Mouse (Mus musculus) heart, adult 2 months (tissue): ENCODE data around the gene Srsf5.

Experiments
- CTCF ChIP-seq: fragments of 200-600 bp; IDR thresholded peaks from 2 replicates; pipeline ENCODE4 v1.8.1; 2022; ENCODE audit warnings: antibody characterized with exemption, mild to moderate bottlenecking, moderate library complexity
- EP300 ChIP-seq: fragments of 200-500 bp; IDR thresholded peaks from 2 replicates; pipeline ENCODE4 v1.6.1; 2011; ENCODE audit warnings: low read depth, low read length, control low read depth; ENCODE audit not compliant: insufficient read depth

DNA sequence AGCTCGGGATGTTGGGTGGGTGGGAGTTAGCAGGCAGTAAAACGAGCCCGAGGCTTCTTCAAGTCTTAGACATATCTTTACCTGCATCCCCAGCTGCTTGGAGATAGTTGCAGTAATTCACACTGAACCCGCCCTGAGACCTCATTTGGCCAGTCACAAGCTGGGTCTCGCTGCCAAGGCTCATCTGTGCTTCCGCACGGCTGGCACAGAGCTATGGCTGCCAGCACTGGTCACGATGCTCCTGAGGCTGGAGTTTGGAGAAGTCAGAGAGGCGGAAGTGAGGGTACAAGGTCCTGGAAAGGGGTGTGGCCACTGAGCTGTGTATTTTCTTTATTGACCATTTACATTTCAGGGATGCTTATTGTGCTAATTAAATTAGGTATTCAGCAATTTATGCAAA lies 38.4 kb downstream of the Srsf5 start:
- no peak for TF ChIP-seq CTCF
- no peak for TF ChIP-seq EP300
